Mouse (Mus musculus): ENCODE data around the gene AC131692.1. TPM values are rescaled to one million over a fixed set of nuclear protein-coding genes. Genes with fewer than 3 reads are reported as not detected.

The AC131692.1 gene
- total RNA-seq, 2 experiments from 2014 or later, result 0.62 to 0.98 TPM

DNA sequence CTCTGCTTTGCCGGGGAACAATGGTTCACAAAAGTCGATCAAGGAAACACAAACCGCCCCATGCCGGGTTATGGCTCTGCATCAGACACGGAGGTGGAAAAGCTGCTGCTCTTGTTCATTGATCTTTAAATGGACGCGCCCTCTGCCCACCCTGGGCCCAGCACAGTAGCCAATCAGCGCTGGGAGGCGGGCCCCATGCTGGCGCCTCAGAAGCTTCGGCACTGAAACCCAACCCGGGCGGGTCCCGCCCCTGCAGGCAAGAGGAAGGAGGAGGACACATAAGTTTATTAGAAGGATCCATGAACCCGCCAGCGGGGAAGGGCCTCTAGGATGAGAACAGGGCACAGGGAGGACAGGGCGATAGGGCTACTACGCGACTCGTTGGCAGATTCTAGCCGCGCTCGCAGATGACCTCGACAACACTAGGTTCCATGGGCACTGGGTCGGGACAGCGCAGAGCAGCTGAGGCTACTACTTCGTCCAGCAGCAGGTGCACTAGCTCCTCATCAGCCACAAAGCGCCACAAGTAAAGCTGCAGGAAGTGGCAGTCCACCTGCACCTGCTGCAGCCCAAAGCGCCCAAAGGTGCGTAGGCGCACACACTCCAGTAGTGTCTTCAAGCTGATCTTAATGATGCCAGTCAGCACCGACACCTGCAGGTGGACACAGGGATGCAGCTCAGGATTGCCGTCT, 26.3 kb upstream of the AC131692.1 start, which contains the start of gene Tm7sf2:
Gene Tm7sf2 (minus strand): TSS at position 650 of the 692 bp plus-strand sequence.
- DNase-seq (ENCODE audit: low spot score in 2 of 2), result peak; percentile 83 to 93

DNA sequence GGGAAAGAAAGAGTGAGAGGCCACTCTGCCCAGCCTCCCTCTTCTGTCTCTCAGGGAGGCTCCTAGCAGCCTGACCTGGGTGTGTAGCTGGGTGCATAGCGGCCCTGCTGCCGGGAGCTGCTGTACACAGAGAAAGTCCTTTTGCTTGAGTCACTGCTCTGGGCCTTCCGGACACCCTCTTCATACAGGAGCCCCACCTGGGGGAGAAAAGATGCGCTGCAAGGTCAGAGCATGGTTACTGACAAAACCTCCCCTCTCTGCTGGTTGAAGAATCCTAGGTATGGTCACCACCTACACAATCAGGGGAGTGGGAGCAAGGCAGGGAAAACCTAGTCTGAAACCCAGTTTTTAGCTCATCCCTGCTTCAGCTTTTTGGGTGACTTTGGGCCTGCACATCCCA, 25.3 kb upstream of the AC131692.1 start:
- DNase-seq (ENCODE audit: low spot score in 2 of 2), result no peak

DNA sequence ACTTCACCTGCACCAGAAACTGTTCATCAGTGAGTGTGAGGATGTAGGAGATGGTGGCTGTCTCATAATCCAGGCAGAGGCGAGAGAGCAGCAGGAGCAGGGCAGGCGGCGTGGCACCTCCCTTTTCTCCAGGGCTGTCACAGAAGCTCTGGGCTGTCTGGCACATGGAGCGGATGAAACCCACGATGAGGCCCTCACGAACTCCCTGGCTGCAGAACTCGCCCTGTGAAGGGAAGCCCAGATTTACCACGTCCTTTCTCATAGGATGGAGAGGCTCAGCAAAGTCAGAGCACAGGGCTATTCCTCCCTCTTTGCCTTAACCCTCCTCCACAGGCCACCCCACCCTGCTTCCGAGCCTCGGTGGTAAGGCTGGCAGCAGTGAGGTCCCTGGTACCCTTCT, 24.4 kb upstream of the AC131692.1 start:
- no peak for DNase-seq (ENCODE audit: low spot score in 2 of 2)

DNA sequence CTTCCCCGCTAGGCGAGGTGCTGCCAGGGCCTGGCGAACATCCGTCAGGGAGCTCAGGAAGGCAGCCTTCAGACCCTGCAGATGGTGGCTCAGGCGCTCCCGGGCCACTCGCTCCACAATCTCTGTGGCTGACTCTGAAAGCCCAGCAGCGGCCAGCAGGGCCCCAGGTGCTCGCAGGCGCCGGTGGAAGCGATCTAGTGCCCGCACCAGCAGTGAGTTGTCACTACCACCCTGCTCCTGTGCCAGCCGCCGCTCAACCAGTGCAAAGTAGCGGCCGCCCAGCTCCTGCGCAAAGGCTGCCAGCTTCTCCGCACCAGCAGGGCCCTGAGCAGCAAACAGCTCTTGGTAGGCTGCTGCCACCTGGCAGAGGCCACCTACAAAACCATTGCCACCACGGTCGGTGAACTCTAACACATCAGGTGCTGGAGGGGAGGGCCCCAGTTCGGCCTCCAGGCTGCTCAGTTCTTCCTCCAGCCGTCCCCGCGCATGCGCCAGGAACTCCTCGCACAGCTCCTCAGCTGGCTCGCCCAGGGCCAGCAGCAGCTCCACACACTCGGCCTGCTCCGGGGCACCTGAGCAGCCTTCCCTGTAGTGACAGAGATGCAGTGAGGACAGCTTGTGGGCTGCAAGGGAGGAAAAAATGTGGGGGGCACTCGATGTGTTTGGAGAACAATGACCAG, 23.5 kb upstream of the AC131692.1 start:
- no peak for DNase-seq (ENCODE audit: low spot score in 2 of 2)

DNA sequence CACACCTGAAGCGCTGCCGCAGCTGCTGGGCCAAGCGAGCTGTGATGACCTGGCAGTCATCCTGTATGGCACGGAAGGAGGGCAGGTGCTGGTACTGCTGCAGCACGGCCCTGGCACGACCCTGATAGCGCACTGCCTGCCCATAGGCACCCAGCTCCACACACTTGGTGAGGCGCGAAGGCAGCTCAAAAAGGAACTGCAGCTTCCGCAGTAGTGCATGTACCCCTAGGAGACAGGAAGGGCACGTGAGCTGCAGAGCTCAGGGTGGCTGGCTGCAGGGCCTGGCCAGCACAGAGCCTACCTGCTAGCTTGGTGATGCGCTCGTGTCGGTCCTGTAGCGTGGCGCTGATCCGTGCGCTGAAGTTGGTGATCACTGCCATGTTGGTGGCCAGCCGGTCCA, 23.0 kb upstream of the AC131692.1 start:
- DNase-seq (ENCODE audit: low spot score in 2 of 2), result no peak

DNA sequence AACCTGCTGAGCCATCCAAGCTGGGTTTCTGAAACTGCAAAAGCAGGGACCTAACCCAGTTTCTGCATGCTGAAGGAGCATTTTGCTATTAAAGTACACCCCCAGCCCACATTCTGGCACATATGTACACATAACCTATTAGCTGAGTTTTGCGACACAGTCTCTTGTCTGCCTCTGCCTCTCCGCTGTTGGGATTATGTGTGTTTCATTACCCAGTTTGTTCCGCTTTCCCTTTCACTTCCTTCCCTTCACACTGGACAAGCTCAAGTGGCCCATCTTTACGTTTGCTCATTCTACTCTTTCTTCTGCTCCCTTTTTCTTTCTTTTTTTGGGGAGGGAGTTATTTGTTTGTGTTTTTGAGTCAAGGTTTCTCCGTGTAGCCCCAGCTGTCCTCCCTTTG, 20.3 kb upstream of the AC131692.1 start:
- DNase-seq (ENCODE audit: low spot score in 2 of 2), result no peak

DNA sequence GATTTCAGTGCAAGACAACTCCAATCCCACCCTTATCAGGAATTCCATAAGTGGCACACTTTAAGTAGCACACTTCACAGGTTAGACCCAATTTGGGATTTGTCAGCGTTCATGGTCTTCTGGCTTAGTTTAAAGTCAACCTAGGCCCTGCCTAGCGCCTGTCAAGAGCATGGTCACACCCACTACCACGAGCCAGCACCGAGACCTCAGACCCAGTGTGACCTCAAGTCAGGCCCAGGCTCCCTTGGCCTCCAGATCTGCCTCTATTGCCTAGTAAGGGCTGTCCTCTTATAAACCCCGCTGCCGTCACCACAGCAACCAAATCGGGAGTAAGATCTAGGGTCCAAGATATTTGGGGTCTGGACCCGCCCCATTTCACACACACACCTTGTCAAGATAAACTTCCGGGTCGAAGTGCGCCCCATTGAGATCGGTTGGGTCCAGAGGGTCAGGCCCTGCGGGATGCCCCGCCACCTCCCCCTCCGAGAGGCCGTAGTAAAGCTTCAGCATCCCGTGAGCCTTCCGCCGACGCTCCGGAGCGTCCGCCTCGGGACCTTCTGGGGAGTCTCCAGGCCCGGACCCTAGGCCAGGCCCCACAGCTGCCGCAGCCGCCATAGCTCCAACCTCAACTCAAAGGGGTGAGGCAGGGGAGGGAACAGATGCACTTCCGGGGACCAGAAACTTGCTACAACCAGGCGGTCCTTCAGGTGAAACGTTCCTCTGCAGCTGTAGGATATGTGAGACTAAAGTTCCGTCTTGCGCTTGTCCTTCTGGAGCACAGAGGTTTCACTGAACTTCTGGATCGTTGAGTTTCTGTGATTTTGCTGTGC, 17.4 kb upstream of the AC131692.1 start, which contains the start of gene Vps51:
Gene Vps51 (minus strand): TSS at position 668 of the 830 bp plus-strand sequence.
- DNase-seq (ENCODE audit: low spot score in 2 of 2), result peak; percentile 62 to 67

DNA sequence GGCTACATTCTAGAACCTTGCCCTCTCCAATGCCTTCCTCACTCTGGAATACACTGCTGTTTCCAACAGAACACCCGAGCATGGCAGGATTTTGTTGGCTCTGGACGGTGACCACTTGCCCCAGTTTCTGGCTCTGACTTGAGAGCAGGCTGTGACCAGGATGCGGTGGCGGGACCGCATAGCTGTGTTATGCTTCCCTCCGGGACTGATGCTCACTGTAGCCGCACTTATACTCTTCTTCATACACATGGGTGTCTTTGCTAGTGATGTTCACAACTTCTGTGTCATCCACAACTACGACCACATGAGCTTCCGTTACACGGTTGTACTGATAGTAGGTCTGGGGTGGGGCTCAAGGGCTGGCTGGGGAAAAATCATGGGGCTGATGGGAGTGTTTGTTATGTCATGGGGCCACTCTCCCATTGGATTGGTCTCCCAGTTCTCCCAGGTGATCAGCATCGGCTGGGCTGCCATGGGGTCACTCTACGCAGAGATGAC, 14.2 kb upstream of the AC131692.1 start, which contains the start of gene Tmem262:
Gene Tmem262 (plus strand): TSS at position 51 of the 498 bp plus-strand sequence.
- no peak for DNase-seq (ENCODE audit: low spot score in 2 of 2)

DNA sequence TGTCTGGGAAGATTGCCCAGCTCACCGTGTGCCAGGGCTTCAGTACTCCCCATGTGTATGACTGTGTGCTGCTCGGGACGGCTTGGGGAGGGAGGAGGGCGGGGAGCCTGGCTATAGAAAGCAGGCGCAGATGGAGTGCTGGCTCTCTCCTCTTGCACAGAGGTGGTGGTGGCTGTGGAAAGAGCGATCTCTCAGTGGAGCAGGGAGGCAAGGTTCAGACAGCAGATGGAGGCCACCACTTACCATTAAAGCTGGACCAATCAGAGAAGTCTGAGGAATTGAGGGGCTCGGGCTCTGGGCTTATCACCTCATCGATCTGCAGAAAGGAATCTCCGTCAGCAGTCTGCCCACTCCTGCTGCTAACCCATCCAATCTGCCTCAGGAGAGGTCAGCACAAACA, 12.1 kb upstream of the AC131692.1 start, which contains the start of gene Gm28374:
Gene Gm28374 (minus strand): TSS at position 101 of the 400 bp plus-strand sequence.
- DNase-seq (ENCODE audit: low spot score in 2 of 2), result no peak

DNA sequence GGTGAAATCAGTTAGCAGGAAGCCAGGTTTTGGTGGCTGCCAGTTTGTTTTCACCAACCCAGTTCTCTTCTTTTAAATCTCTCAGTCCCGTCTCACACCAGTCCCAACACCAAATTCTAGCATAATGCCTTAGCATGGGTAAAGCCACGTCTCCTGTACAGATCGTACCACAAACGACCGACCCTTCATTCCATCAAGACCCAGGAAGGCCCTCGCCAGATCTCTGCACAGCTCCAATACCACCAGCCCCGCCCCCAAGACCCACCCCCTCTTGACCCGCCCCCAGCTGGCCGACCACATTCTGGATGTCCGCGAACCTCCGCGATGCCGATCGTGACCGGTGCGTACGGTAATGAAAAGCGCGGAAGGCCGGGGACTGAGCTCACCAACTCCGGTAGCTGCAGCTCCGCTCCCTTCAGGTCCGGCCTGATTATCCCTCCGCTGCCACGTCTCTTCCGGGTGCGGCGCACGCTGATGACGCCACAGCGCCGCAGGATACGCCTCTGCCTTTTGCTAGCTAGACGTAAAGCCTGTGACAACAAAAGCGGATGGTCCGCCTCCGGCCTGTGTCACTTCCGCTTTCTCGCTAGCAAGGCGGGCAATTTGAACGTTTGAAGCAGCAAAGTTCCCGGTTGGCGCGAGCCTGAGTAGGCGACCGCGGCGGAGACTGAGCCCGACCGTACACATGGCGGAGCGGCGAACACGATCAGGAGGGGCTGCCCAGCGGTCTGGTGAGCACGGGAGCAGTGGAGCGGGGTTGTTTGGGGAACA, 9.6 kb upstream of the AC131692.1 start, which contains the start of the genes Zfpl1 and Cdca5:
Gene Zfpl1 (minus strand): TSS at position 479 of the 771 bp plus-strand sequence.
Gene Cdca5 (plus strand): TSS at position 506 of the 771 bp plus-strand sequence.
- DNase-seq (ENCODE audit: low spot score in 2 of 2), result peak; percentile 83 to 89

DNA sequence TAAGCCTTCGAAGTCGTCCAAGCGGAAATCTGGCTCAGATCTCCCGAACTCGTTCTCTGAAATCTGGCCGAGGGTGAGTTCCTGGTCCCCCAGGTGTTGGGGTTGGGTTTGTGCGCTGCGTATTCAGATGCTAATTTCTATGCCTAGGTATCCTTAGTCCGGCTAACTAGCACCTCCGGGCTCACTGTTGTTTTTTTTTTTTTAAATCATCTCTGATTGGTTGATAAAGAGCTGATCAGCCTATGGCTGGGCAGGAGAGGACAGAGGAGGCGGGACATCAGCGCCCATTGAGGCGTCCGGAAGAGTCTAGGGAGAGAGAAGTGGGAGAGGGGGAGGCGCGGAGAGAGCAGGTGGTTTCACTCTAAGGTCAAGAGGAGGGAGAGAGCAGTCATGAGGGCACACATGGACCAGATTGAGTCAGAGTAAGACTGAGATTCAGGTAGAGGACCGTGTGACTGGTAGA, 8.8 kb upstream of the AC131692.1 start:
- DNase-seq (ENCODE audit: low spot score in 2 of 2), result peak in 1 of 2 experiments; percentile 32

DNA sequence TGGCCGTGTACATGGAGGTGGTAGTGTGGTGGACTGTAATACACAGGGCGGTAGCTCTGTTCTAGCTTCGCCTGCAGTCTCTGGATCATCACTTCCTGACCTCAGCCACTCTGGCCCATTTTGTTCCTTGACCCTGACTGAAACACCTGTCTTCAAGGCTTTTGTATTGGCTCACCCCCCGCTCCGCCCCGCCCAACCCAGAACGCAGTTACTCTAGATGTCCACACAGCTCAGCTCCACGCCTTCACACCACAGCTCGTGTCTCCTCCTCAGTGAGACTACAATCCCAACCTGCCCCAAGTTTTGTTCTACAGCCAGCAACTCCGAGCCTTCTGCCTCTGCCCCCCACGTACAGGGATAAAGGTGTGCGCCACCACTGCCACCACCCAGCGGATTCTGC, 5.4 kb upstream of the AC131692.1 start:
- no peak for DNase-seq (ENCODE audit: low spot score in 2 of 2)

DNA sequence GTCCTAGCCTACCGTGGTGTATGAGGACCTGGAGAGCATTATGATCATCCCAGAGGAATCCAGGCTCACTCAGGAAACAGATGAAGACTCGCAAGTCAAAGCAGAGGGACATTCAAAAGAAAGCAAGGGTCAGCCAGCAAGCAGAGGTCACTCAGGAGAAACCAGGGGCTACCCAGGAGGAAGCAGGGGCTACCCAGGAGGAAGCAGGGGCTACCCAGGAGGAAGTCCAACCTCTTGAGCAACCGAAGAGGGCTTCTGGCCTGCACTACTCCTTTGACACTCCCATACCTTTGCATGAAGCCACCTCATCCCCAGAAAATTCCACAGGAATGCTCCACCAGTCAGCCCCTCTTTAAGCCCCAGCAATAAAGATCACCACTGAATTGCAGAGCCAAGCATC, 3.6 kb downstream of the AC131692.1 start:
- no peak for DNase-seq (ENCODE audit: low spot score in 2 of 2)

DNA sequence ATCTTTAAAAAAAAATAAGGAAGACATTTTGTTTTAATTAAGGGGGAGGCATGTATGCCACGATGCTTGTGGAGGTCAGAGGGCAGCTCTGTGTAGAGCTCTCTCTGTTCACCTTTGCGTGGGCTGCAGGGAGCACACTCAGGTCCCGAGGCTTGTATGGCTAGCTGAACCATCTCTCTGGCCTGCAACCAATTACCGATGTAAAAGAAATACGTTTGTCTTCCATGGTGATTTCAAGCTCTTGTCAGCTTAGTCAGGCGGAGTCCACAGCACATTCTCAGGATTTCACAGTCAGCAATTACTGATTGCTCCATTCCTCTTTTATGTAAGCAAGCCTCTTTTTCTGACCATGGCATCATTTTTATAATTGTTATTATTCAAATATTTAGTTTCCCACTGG, 7.0 kb downstream of the AC131692.1 start:
- DNase-seq (ENCODE audit: low spot score in 2 of 2), result no peak

DNA sequence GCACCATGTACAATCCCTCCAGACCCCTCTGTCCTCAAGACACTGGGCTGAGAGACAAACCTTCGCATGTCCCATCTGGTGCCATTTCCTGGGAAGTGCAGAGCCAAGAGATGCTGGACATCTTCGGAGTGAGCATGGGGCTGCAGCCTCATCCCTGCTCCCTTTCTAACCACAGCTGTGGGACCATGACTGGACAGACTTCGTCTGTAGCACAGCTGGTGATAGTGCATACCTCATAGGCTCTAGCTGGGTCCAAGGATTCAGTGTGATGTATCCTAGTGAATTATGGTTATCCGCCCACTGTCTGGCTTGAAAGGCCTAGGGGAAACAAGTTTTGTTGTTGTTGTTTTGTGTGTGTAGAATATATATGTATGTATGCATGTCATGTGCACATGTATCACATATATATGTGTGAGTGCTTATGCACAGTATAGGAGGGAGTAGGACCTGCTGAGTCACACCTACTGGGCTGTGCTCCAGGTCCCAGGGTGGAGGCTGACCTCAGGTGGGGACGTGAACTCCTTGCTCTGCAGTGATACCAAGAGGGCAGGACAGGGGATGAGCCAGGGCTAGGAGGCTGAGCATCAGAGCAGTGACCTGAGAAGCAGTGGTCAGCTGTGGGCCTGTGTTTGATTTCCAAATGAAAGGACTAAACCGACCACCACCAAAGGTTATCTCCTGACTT, 8.1 kb downstream of the AC131692.1 start:
- no peak for DNase-seq (ENCODE audit: low spot score in 2 of 2)

DNA sequence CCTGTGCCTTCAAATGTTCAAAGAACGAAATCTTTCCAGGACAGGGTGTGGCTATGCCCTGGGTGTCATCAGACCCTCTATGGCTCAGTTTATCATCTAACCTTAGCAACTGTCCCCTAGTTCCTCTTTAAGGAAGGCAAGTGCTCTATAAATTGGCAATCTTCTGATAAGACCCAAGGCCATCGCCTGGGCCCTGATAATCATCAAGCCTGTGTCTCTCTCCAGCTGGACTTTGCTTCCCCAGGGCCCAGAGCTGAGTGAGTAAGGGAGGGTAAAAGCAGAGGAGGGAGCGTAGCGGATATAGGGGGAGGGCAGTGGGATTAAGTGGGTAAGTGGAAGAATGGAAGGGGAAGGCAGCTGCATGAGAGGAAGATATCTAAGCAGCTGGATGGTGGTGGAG, 10.3 kb downstream of the AC131692.1 start:
- no peak for DNase-seq (ENCODE audit: low spot score in 2 of 2)

DNA sequence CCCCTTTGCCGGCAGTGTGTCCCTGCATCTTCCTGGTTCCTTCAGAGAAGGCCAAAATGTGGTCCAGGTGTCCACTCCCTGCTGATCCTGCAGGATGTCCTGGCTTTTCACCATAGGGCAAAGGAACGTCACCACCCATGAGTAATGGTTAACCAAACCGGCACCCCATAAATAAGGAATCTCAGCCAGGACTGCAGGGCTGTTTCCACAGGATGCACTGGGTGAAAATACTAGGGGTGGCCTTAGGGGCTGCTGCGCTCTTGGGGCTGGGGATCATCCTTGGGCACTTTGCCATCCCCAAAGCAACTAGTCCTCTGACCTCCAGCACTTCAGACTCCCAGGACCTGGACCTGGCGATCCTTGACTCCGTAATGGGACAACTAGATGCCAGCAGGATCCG, 11.4 kb downstream of the AC131692.1 start, which contains the start of gene Naaladl1:
Gene Naaladl1 (plus strand): TSS at position 197 of the 400 bp plus-strand sequence.
- DNase-seq (ENCODE audit: low spot score in 2 of 2), result no peak

DNA sequence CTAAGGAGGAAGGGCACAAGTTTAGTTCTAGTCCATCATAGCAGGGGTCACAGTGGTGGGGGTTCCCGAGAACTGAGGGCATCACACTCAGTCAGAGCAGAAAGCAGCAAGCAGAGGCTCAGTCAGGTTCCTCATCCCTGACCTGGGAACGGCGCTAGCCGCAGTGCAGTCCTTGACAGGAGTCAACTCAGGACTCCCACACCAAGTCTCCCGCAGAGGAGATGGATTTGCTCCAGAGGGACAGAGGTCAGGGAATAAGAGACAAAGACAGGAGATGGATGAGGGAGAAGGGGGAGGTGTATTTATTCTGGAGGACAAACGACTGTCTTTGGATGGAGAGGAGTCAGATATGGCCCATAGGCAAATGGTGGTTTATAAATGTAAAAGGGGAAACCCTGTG, 18.9 kb downstream of the AC131692.1 start:
- DNase-seq (ENCODE audit: low spot score in 2 of 2), result no peak

DNA sequence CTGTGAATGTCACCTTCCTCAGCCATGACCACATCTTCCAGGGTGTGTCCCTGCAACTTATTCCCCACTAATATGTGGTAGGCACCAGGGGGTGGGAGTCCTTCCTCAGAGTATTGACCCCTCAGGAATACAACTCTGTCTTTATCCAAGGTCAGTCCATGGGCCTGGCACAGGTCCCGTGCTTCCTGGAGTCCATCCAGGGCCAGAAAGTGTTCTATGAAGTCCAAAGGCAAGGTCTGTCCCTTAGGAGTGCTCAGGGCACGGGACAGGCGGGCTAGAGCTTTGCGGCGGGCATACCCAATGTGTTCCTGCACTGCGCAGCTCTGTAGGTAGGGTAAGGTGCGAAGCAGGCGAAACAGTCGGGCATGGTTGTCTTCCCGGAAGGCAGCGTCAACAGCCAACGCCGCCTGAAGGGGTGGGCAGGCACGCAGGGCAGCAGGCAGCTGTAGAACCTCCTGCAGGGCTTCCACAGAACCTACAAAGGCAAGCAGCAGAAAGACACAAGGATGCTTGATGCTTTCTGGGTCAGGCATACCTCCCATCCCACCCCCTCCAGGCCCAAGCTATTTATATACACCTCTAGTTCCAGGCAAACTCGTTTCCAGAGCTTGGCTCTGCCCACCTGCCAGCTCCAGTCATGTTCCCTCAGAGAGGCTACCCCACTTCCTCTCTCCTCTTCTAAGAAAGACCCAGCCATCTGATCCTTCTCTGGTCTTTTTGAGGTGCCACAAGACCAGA, 22.1 kb downstream of the AC131692.1 start:
- no peak for DNase-seq (ENCODE audit: low spot score in 2 of 2)

Measured in adrenal gland, postnatal 4 days (tissue).